Mouse (Mus musculus): ENCODE data around the gene Usp30. TPM values are rescaled to one million over a fixed set of nuclear protein-coding genes. Genes with fewer than 3 reads are reported as not detected.
A peak's percentile ranks its signal among the peaks of the same experiment; 100 is the strongest.

Gene Usp30
- total and polyA plus RNA-seq, 3 experiments: 12.8 to 21.1 TPM; not detected in 1

- TF ChIP-seq ZMIZ1 (IDR thresholded peaks at IDR 0.05; ENCODE audit: low read depth, low read length): 0 out of 2 replicates have a peak, but pooled peaks have one; percentile 53
- TF ChIP-seq POLR2AphosphoS2 (IDR thresholded peaks at IDR 0.05; ENCODE audit: low read length): no peak
- peak; percentile 62 for TF ChIP-seq MXI1 (IDR thresholded peaks at IDR 0.05; ENCODE audit: low read depth, low read length)
- TF ChIP-seq ELF1 (IDR thresholded peaks at IDR 0.05; ENCODE audit: low read depth, low read length): peak; percentile 89
- no peak for TF ChIP-seq TAL1 (IDR thresholded peaks at IDR 0.05; ENCODE audit: low read length)
- TF ChIP-seq BHLHE40 (IDR thresholded peaks at IDR 0.05; ENCODE audit: borderline replicate concordance, low read depth, low read length): no peak
- no peak for TF ChIP-seq MAFK (IDR thresholded peaks at IDR 0.05; ENCODE audit: borderline replicate concordance, low read depth, low read length)
- no peak for TF ChIP-seq E2F4 (IDR thresholded peaks at IDR 0.05; ENCODE audit: borderline replicate concordance, low read depth, low read length)
- TF ChIP-seq ETS1 (IDR thresholded peaks at IDR 0.05; ENCODE audit: low read depth, low read length): 0 out of 2 replicates have a peak, but pooled peaks have one; percentile 18
- no peak for TF ChIP-seq CHD1 (IDR thresholded peaks at IDR 0.05; ENCODE audit: low read depth, low read length)
- no peak for TF ChIP-seq ZC3H11A (IDR thresholded peaks at IDR 0.05; ENCODE audit: low read depth, low read length)
- no peak for TF ChIP-seq ZNF384 (IDR thresholded peaks at IDR 0.05; ENCODE audit: low read depth, low read length)
- no peak for TF ChIP-seq MYB (IDR thresholded peaks at IDR 0.05; ENCODE audit: low read depth, low read length)
- TF ChIP-seq SMC3 (IDR thresholded peaks at IDR 0.05; ENCODE audit: low read depth, low read length): peak; percentile 36; the same call in 1 of the 2 replicates
- no peak for TF ChIP-seq KAT2A (conservative IDR thresholded peaks at IDR 0.05; ENCODE audit: low read depth, low read length)
- TF ChIP-seq GATA1 (IDR thresholded peaks at IDR 0.05; ENCODE audit: low read depth, low read length): no peak
These were observed 62.4 kb downstream of the Usp30 start, which contains the start of gene Alkbh2 (continued) for GRCm38 (mm10) chr5:114127374-114128349.

- Histone ChIP-seq H3K4me3 (ENCODE audit: control insufficient read depth in 1 of 2, insufficient read depth in 1 of 2, low read depth in 2 of 2, low read length in 2 of 2) (peak overlapping the region; percentile 73 to 75), H3K36me3 (ENCODE audit: control insufficient read depth in 1 of 2, insufficient read depth in 2 of 2, low read length in 2 of 2) (peaks cover 0 to 22% of the 10 kb centered on the region in 2 experiments; a peak in 2 of 4 replicates), H3K9me3 (replicated peaks; ENCODE audit: insufficient read depth, low read length) (no peaks in the 10 kb centered on the region), H3K9ac (ENCODE audit: control insufficient read depth, low read depth, low read length, poor library complexity, severe bottlenecking) (no peak overlapping the region), H3K79me2 (ENCODE audit: control insufficient read depth, insufficient read depth, low read length, poor library complexity) (peaks cover 3% of the 10 kb centered on the region; the same call in 1 of the 2 replicates), H3K27me3 (ENCODE audit: control insufficient read depth in 1 of 2, insufficient read depth in 2 of 2, low read length in 2 of 2) (no peaks in the 10 kb centered on the region), H3K4me1 (ENCODE audit: control insufficient read depth in 1 of 2, insufficient read depth in 2 of 2, low read length in 2 of 2) (peaks cover 6 to 30% of the 10 kb centered on the region in 2 experiments), H3K27ac (ENCODE audit: control insufficient read depth, low read depth, low read length) (no peak overlapping the region)
- DNase-seq (ENCODE audit: low read depth, low spot score): no peak
- no peak for TF ChIP-seq MYB (IDR thresholded peaks at IDR 0.05; ENCODE audit: low read depth, low read length)
- no peak for TF ChIP-seq HCFC1 (IDR thresholded peaks at IDR 0.05; ENCODE audit: low read depth, low read length)
- no peak for TF ChIP-seq RCOR1 (IDR thresholded peaks at IDR 0.05; ENCODE audit: low read depth, low read length)
- TF ChIP-seq GATA1 (IDR thresholded peaks at IDR 0.05; ENCODE audit: low read depth, low read length): no peak
- TF ChIP-seq ZKSCAN1 (IDR thresholded peaks at IDR 0.05; ENCODE audit: low read depth, low read length): no peak
- TF ChIP-seq MAZ (IDR thresholded peaks at IDR 0.05; ENCODE audit: low read depth, low read length): no peak
- no peak for TF ChIP-seq MXI1 (IDR thresholded peaks at IDR 0.05; ENCODE audit: low read depth, low read length)
- no peak for TF ChIP-seq ZMIZ1 (IDR thresholded peaks at IDR 0.05; ENCODE audit: low read depth, low read length)
- no peak for TF ChIP-seq CHD1 (IDR thresholded peaks at IDR 0.05; ENCODE audit: low read depth, low read length)
- TF ChIP-seq ZNF384 (IDR thresholded peaks at IDR 0.05; ENCODE audit: low read depth, low read length): no peak
- no peak for TF ChIP-seq SMC3 (IDR thresholded peaks at IDR 0.05; ENCODE audit: low read depth, low read length)
- TF ChIP-seq TCF12 (IDR thresholded peaks at IDR 0.05; ENCODE audit: low read depth, low read length): no peak
- no peak for TF ChIP-seq MYC (IDR thresholded peaks at IDR 0.05; ENCODE audit: low read depth, low read length)
- TF ChIP-seq TAL1 (IDR thresholded peaks at IDR 0.05; ENCODE audit: low read length): no peak
- no peak for TF ChIP-seq SIN3A (IDR thresholded peaks at IDR 0.05; ENCODE audit: low read length)
- no peak for TF ChIP-seq ELF1 (IDR thresholded peaks at IDR 0.05; ENCODE audit: low read depth, low read length)
- no peak for TF ChIP-seq POLR2AphosphoS5 (IDR thresholded peaks at IDR 0.05; ENCODE audit: borderline replicate concordance, low read depth, low read length)
- TF ChIP-seq POLR2A (IDR thresholded peaks at IDR 0.05; ENCODE audit: control insufficient read depth in 1 of 2, insufficient read depth in 1 of 2, low read depth in 1 of 2, low read length in 2 of 2, poor library complexity in 1 of 2): no peak
These were observed 64.4 kb downstream of the Usp30 start for GRCm38 (mm10) chr5:114129550-114130210.

Measured in MEL (cell line).